Mouse (Mus musculus) myocyte (in vitro differentiated cells): ENCODE results near the gene Phf7.

Experiments
- MAX ChIP-seq: IDR thresholded peaks from one replicate; pipeline ENCODE4 v1.6.1; 2011; ENCODE audit warnings: low read depth, mild to moderate bottlenecking, control low read depth
- MYOD1 ChIP-seq, 3 experiments: IDR thresholded peaks; one replicate each; pipeline ENCODE4 v1.6.1; 2011; ENCODE audit warnings: control low read depth in 2 of 3, low read depth in 2 of 3, mild to moderate bottlenecking in 2 of 3, moderate library complexity in 1 of 3; ENCODE audit not compliant: insufficient read length in 2 of 3, control insufficient read depth in 1 of 3
- POLR2A ChIP-seq: IDR thresholded peaks from one replicate; pipeline ENCODE4 v1.6.1; 2011; ENCODE audit warnings: low read depth, mild to moderate bottlenecking, control low read depth, moderate library complexity; ENCODE audit not compliant: insufficient read length
- TCF3 ChIP-seq: IDR thresholded peaks from one replicate; pipeline ENCODE4 v1.6.1; 2011; ENCODE audit warnings: low read depth, control low read depth; ENCODE audit not compliant: insufficient read length

DNA sequence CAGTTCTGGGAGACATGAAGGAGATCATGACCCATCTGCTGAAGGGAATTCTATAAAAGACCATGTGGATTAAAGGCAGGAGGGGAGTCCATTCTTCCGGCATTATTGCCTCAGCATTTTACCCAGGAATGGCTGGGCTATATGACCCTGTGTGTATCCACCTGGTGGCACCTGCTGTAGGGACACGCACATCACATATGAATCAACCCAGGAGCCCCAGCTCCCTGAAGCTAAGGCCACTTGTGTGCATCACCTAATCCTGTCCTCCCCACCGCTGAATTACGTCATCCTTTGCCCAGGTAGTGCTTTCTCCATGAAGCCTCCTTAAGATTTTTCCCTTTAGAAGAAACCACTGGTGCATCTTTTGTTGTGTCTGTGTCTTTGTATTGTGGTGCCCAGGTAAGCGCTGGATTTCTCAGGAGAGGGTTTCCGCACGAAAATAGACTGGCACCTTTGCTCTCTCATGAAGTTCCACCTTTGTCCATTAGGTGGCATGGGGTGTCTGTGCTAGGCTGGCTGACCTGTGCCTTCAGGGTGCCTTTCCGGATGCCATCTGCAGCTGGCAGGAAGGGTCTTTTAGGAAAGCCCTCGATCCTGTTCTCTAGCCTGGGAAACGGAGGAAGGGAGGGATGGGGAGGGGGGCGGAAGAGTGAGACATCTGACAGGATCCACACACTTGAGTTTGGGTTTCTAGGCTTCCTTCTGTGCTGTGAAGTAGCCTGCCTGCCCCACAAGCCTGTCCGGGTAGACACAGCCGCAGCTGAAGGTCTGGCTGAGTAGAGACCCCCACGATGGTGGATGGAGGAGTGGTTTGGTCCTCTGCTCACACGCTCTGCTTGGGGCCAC is 35.7 kb downstream of the Phf7 start:
- TF ChIP-seq MAX (no peak), MYOD1 (IDR thresholded peaks at IDR 0.05; ENCODE audit: control insufficient read depth in 1 of 3, insufficient read length in 2 of 3, low read depth in 2 of 3) (no peak), POLR2A (no peak), TCF3 (no peak)
